Mouse (Mus musculus) brain, adult 10 weeks (tissue): Measurements from ENCODE around the gene Haus5. TPM values are rescaled to one million over a fixed set of nuclear protein-coding genes. Genes with fewer than 3 reads are reported as not detected.

Source experiments
- polyA plus RNA-seq: library from polyadenylated mRNA; stranded (reverse); fragments of 350-450 nt; fragmentation: Illumina TruSeq; extraction: RNeasy Lipid Tissue Mini Kit (QIAGEN cat#74804); gene quantifications from one replicate; pipeline ENCODE4 v1.2.3, GENCODE M21; 2015; ENCODE audit warnings: low read depth, low replicate concordance

The Haus5 gene
- 6.4 TPM for polyA plus RNA-seq

DNA sequence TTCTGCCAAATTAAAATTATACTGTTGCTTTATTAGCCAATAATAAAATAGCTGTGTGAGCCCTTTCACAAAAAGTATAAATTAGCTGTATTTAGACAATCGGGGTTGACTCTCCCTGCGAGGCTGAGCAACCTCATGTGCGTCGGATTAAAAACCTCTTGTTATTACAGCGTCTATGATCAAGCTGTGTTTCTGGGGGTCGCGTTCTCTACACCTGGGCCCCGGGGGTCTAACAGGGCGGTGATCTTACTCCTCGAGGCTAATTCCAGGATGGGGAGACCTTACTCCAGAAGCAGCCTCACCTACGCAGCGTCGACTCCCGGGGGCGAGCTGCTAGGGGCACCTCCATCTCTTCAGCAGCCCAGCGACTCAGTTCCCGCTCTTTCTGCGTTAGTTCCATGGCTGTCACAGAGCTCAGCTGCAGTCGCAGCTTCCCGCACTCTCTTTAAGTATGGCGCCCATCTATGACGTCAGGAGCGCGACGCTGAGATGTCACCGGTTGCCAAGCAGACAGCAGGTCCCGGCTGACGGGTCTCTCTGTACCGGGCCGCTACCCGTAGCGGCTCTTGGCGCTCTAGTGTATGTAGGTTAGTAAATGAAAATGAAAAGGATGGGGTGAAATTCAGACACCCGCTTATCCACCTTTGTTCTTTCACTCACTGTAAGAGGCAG lies at the start of gene Haus5:
TSS of gene Haus5 (minus strand) at position 466 of the 672 bp plus-strand sequence.

DNA sequence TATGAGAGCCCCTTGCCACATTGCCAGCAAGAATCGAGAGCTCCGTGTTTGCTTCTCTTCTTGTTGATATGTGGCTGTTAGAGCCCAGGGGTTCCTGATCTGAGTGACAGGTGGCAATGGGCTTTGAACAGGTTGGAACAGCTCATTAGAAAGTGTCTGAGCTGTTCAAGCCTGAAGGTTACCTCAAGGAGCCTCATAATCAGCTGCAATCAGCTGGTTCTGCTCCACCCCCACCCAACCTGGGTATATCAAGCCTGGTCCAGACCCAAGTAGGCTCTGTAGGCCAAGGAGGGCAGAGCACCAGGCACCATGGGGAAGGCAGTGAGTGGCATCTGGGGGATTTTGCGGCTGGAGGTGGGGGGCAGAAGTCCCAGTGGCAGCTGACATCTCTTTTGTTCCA lies 47.1 kb upstream of the Haus5 start, which contains the start of gene Atp4a:
TSS of gene Atp4a (plus strand) at position 268 of the 400 bp plus-strand sequence.

DNA sequence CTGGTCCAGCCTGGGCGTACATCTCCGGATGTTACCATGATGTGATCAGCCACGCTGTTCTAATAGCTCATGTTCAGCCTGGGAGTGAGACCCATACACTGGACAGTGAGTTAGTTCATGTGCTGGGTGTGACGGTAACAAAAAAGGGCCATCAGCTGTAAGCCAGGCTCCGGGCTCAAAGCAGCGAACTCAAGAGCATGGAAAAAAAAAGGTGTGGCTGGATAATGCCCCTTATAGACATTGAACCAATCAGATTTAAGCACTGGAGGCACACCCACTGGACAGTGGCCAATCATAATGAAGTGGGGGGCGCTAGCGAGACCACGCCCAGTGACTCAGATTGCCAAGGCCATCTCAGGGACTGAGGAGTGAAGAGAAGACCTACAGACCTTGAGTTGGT lies 33.8 kb upstream of the Haus5 start, which contains the start of gene 2200002J24Rik:
TSS of gene 2200002J24Rik (plus strand) at position 338 of the 400 bp plus-strand sequence.

DNA sequence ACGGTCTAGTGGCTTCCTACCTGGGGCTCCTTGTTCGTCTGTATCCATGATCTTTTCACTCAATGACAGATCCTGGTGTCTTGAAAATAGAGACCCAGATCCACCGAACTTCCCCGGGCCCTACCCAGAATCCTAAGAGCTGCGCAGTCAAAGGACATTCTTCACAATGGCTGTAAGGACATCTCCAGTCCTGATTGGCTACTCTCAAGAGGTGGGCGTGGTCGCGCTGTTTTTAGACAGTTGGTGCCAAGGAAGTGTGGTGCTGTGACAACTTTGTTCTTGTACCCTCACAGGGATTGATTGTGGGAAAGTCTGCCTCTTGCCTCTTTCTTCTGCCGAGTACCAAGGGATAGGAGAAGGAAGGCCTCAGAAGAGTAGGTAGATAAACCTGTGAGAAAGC lies 6.7 kb upstream of the Haus5 start, which contains the start of gene Pmis2:
TSS of gene Pmis2 (minus strand) at position 126 of the 400 bp plus-strand sequence.

DNA sequence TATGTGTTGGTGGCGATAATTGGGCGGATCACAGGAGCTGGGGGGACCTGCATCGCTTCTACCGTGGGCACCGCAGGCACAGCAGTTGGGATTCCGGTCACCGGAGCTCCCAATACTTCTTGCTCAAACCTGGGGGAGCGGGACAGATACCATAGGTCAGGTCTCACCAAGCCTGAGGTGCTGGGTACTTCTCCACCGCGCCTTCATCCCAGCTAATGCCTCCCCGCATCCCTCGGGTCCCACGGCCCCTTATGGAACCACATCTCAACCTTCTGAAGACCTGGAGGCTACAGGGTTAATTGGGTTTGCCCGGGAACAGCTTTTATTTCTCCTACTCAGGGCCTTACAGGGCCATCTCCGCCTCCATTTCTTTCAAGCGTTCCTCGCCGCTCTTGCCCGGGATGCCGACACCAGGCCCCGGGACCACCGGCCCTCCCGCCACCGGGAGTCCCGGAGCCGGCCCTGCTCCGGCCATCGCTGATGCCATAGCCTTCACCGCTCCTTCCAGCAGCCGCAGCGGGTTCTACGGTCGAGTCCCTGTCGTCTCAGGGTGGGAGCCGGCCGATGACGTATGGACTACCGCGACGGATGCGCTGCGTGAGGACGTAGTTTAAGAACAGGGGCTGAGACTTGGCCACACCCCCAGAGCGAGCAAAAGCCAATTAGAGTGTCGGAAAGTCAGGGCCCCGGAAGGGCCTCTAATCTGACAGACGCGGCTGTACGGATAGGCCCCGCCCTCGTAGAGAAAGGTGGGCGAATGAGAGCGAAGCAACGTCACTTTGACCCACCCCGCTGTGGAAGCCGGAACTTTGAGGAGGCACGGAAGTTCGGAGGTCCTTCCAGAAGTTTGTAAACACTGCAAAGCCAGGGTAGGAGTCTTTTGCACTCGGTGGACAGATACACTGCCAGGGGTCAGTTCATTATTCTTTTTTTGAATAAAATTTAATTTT lies 14.9 kb downstream of the Haus5 start, which contains the start of gene Rbm42:
TSS of gene Rbm42 (minus strand) at position 727 of the 950 bp plus-strand sequence.

DNA sequence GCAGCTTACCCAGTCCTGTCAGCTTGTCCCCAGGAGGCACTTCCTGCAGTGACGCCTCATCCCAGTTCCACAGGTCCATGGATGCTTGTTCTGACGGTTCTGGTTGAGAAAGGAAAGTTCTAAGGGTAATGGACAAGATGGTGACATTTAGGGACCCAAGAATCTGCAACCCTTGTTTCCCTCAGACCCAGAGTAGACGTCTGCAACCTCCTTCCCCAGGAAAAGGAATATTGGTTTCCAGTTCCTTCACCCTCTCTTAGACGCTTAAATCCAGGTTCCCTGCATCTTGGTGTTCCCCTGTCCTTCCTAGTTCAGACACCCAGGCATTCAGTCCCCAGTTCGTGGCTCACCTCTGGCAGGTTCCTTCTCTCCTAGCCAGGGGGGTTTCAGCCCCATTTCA lies 29.0 kb downstream of the Haus5 start, which contains the start of gene Etv2:
TSS of gene Etv2 (minus strand) at position 101 of the 400 bp plus-strand sequence.

DNA sequence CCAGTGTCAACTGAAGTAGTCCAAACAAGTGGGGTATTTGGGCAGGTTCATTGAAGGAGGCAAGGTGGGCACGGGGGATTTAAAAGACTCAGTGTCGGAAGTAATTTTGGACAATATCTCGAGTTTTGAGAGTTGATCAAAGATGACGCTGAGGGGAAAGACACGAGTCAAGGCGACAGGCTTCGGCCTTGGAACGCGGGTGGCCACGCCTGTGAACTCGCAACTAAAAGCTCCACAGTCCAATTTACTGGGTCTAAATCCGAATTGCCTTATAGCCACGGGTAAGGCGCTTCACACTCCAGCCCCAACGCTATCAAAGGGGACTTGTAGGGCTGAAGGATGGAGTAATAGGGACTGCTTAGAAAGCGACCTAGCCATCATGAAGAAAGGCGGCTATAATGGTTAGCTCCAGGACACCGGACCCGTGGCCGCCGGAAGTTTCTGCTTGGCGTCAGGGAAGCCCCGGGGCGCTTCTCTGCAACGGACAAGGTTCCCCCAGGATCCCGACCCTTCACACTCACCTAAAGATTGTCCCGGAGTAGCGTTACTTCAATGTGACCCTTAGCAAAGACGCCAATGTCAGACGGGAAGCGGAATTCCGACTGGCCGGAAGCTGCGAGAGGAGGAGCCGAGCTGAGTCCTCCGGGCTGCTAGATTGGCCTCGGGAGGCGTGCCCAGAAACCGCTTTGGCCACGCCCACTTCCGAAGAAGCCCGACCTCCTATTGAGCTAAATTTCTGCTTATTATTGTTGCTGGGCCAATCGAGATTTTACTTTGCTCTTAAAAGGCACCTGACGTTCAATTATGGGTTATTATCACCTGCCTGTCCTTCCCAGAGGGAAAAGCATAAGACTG lies 39.0 kb downstream of the Haus5 start, which contains the start of gene Cox6b1:
TSS of gene Cox6b1 (minus strand) at position 622 of the 855 bp plus-strand sequence.

DNA sequence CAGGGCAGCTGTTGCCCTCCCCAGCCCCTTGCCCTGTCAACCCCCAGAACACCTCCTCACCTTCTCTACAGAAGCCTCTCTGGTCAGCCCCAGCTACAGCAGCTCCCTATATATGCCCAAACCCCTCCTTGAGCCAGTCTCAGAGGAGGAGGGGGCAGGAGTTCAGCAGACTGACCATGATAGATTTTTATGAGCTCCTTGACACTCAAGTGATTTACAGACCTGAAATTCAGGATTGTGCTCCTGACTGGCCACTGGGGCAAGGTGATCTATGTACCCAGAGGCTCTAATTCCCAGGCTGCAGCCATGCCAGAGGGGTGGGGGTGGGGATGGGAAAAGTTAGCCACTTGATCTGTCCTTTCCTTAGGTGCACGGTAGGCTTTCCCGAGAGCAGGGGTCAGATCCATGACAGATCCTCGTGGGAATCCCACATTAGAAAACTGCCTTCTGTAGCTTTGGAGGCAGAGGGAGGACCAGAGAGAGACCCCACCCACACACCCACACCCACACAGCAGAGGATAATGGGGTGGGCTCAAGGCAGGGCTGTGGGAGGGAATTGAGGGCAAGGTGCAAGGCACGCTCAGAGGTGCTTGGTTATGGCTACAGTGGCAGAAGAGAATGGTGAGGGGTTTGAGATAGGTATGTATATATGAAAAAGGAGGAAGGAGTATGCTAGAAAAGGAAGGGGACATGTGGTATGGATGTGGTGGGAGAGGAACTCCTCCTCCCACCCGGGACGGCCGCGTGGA lies 52.0 kb downstream of the Haus5 start, which contains the start of gene Upk1a:
TSS of gene Upk1a (minus strand) at position 194 of the 749 bp plus-strand sequence.

Other genes with a start within 250 kb of the Haus5 start
- 1.6 TPM for gene Hcst, start 245.1 kb downstream of the Haus5 start, polyA plus RNA-seq
- gene Nfkbid, start 243.3 kb downstream of the Haus5 start, polyA plus RNA-seq = 2.7 TPM
- 972 TPM for gene Aplp1, start 219.5 kb downstream of the Haus5 start, polyA plus RNA-seq
- 9.7 TPM for gene Kirrel2, start 207.3 kb downstream of the Haus5 start, polyA plus RNA-seq
- gene Nphs1, start 206.7 kb downstream of the Haus5 start, polyA plus RNA-seq = 1.9 TPM
- not detected for gene Prodh2, start 171.4 kb downstream of the Haus5 start, polyA plus RNA-seq
- gene Arhgap33, start 129.9 kb downstream of the Haus5 start, polyA plus RNA-seq = 95.4 TPM
- 7.9 TPM for gene Hspb6, start 112.8 kb downstream of the Haus5 start, polyA plus RNA-seq
- 4.5 TPM for gene Proser3, start 112.7 kb downstream of the Haus5 start, polyA plus RNA-seq
- 51.4 TPM for gene Lin37, start 105.2 kb downstream of the Haus5 start, polyA plus RNA-seq
- 85.7 TPM for gene U2af1l4, start 101.7 kb downstream of the Haus5 start, polyA plus RNA-seq
- gene Gm49396, start 101.7 kb downstream of the Haus5 start, polyA plus RNA-seq = 6.7 TPM
- 158 TPM for gene Psenen, start 101.4 kb downstream of the Haus5 start, polyA plus RNA-seq
- gene Igflr1, start 99.6 kb downstream of the Haus5 start, polyA plus RNA-seq = 1.5 TPM
- gene Kmt2b, start 76.3 kb downstream of the Haus5 start, polyA plus RNA-seq = 25.9 TPM
- not detected for gene Zbtb32, start 66.1 kb downstream of the Haus5 start, polyA plus RNA-seq
- gene Upk1a, start 52.1 kb downstream of the Haus5 start, polyA plus RNA-seq = 1.1 TPM
- 1,546 TPM for gene Cox6b1, start 38.8 kb downstream of the Haus5 start, polyA plus RNA-seq
- not detected for gene Etv2, start 29.1 kb downstream of the Haus5 start, polyA plus RNA-seq
- 72.4 TPM for gene Rbm42, start 14.7 kb downstream of the Haus5 start, polyA plus RNA-seq
- gene Pmis2, start 6.6 kb upstream of the Haus5 start, polyA plus RNA-seq = not detected
- gene 2200002J24Rik, start 33.9 kb upstream of the Haus5 start, polyA plus RNA-seq = not detected
- 0.59 TPM for gene Atp4a, start 47.2 kb upstream of the Haus5 start, polyA plus RNA-seq
- gene Tmem147, start 64.5 kb upstream of the Haus5 start, polyA plus RNA-seq = 184 TPM
- gene Gapdhs, start 78.7 kb upstream of the Haus5 start, polyA plus RNA-seq = not detected
- 6.5 TPM for gene Sbsn, start 86.5 kb upstream of the Haus5 start, polyA plus RNA-seq
- 14.4 TPM for gene Dmkn, start 98.8 kb upstream of the Haus5 start, polyA plus RNA-seq
- not detected for gene Krtdap, start 122.9 kb upstream of the Haus5 start, polyA plus RNA-seq
- gene Ffar2, start 158.8 kb upstream of the Haus5 start, polyA plus RNA-seq = not detected
- gene Ffar3, start 191.2 kb upstream of the Haus5 start, polyA plus RNA-seq = not detected
- gene Ffar1, start 196.6 kb upstream of the Haus5 start, polyA plus RNA-seq = not detected
- gene Cd22, start 215.3 kb upstream of the Haus5 start, polyA plus RNA-seq = 0.55 TPM
- 324 TPM for gene Mag, start 249.9 kb upstream of the Haus5 start, polyA plus RNA-seq